Mouse (Mus musculus) midbrain, embryonic 11.5 days (tissue): ENCODE data around the gene 4930564D02Rik. TPM values are rescaled to one million over a fixed set of nuclear protein-coding genes. Genes with fewer than 3 reads are reported as not detected.

Experiments used
- ATAC-seq: fragments of 200-750 bp; cut with Nextera tagmentation; 2 replicates; pipeline ENCODE4 v1.8.0; 2017; ENCODE audit warnings: moderate TSS enrichment, moderate library complexity; ENCODE audit not compliant: low FRiP score
- DNase-seq: peaks from one replicate; pipeline ENCODE4 v3.0.0; 2015; ENCODE audit warnings: low spot score; ENCODE audit errors: missing footprints
- H3K27ac ChIP-seq: fragments of 300-500 bp; sonication (generic); 2 replicates; pipeline ENCODE4 v1.5.1; 2014; ENCODE audit warnings: low read depth, low read length
- H3K27me3 ChIP-seq: fragments of 300-500 bp; sonication (generic); 2 replicates; pipeline ENCODE4 v1.6.1; 2014; ENCODE audit warnings: mild to moderate bottlenecking, low read length, moderate library complexity, mixed read lengths; ENCODE audit not compliant: control insufficient read depth, insufficient read depth
- H3K36me3 ChIP-seq: fragments of 300-500 bp; sonication (generic); 2 replicates; pipeline ENCODE4 v1.6.1; 2014; ENCODE audit warnings: mild to moderate bottlenecking, low read length, moderate library complexity, mixed read lengths; ENCODE audit not compliant: control insufficient read depth, insufficient read depth
- H3K4me1 ChIP-seq: fragments of 300-500 bp; sonication (generic); 2 replicates; pipeline ENCODE4 v1.6.1; 2014; ENCODE audit warnings: low read length; ENCODE audit not compliant: control insufficient read depth, insufficient read depth
- H3K4me2 ChIP-seq: fragments of 300-500 bp; sonication (generic); 2 replicates; pipeline ENCODE4 v1.6.1; 2014; ENCODE audit warnings: mild to moderate bottlenecking, moderate library complexity
- H3K4me3 ChIP-seq: fragments of 300-500 bp; sonication (generic); 2 replicates; pipeline ENCODE4 v1.5.1; 2014; ENCODE audit warnings: low read depth, low read length
- H3K9ac ChIP-seq: fragments of 300-500 bp; sonication (generic); 2 replicates; pipeline ENCODE4 v1.6.1; 2014; ENCODE audit warnings: low read length
- H3K9me3 ChIP-seq: fragments of 300-500 bp; sonication (generic); 2 replicates; pipeline ENCODE4 v1.6.1; 2016; ENCODE audit warnings: low read length; ENCODE audit not compliant: control insufficient read depth
- WGBS: fragments of 180-500 bp; shearing (Covaris S2); extraction: QIAGEN DNeasy Blood & Tissue Kit; methylation state at CpG from one replicate; pipeline ENCODE4 v1.1.7; 2014; 5-methylcytosine and 5-hydroxymethylcytosine counted together
- polyA plus RNA-seq: library from polyadenylated mRNA; unstranded; fragments of >200 nt; fragmentation: Nextera tagmentation; extraction: Ambion mirVana; gene quantifications from 2 replicates; pipeline ENCODE4 v1.2.1, GENCODE M21; 2014

The 4930564D02Rik gene
- polyA plus RNA-seq, 1 experiment from 2014 or later = not detected

DNA sequence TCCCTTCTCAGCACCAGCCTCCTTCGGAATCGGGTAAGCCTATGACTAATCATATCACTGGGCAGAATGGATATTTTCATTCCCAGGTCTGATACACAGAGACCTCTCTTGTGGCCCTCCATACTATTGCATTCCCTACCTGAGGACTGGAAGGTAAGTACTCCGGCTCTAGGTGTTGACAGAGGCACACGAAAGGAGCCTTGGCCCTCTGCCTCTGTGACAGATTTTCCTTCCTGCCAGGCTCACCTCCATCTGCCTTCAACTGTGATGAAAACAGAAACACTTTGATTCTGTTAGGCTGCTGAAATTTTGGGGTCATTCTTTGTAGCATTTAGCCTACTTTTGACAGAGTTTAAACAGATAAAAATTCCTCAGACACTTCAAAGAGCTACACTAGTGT, 47.2 kb downstream of the 4930564D02Rik start:
- Histone ChIP-seq H3K4me3 (no peak overlapping the region), H3K4me1 (no peaks in the 10 kb centered on the region), H3K27me3 (no peaks in the 10 kb centered on the region), H3K9ac (no peak overlapping the region), H3K9me3 (no peaks in the 10 kb centered on the region), H3K36me3 (no peaks in the 10 kb centered on the region), H3K27ac (no peak overlapping the region), H3K4me2 (no peak overlapping the region)
- ATAC-seq (no peak), DNase-seq (no peak)
- 90% methylated on average over 4 of the region's 4 CpGs for WGBS

DNA sequence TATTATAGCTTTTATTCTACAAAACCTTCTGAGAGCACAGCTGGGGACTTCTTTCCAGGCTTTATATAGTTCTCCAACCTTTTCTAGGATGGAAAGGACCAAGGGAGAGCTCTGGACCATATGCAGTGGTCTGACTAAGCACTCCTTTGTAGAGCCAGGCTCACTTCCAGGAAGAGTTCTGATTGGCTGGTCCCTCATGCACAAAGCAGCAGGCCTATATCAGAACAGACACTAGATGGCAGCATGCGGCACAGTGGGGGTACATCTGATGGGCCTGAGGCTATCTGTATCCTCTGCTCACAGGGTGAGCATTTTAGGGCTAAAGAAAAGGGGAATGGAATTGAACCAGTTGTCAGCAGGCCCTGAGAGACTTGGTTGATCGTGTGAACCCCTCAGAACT, 47.6 kb downstream of the 4930564D02Rik start:
- Histone ChIP-seq H3K4me1 (no peaks in the 10 kb centered on the region), H3K9ac (no peak overlapping the region), H3K4me2 (no peak overlapping the region), H3K9me3 (no peaks in the 10 kb centered on the region), H3K36me3 (no peaks in the 10 kb centered on the region), H3K4me3 (no peak overlapping the region), H3K27ac (no peak overlapping the region), H3K27me3 (no peaks in the 10 kb centered on the region)
- ATAC-seq (peak; percentile 66; the same call in 1 of the 2 replicates), DNase-seq (peak; percentile 91)
- WGBS = 24% methylated on average over 2 of the region's 2 CpGs

DNA sequence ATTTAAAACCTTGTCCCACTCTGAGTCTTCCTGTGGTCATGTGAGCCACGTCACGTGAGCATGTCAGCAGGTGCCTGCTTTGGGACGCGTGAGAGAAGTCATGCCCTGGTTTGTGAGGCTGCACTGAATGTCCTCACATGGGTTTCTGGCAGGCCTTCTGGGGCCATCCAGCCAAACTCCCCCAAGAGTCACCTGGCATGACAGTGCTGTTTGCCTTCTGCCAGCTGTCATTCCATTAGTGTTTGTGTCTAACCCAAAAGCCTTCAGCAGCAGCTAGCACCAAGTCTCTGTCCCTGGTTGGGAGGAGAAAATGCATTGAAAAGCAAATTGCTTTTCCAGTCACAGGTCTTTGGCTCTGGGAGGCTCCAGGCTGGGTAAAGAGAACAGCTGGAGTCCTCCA, 50.0 kb downstream of the 4930564D02Rik start:
- no peak overlapping the region for H3K4me3 ChIP-seq
- no peaks in the 10 kb centered on the region for H3K36me3 ChIP-seq
- H3K9ac ChIP-seq = no peak overlapping the region
- no peak overlapping the region for H3K27ac ChIP-seq
- DNase-seq (no peak), ATAC-seq (no peak)
- 85% methylated on average over 4 of the region's 4 CpGs for WGBS
- H3K9me3 ChIP-seq = no peaks in the 10 kb centered on the region
- H3K27me3 ChIP-seq = no peaks in the 10 kb centered on the region
- H3K4me1 ChIP-seq = no peaks in the 10 kb centered on the region
- H3K4me2 ChIP-seq = no peak overlapping the region

DNA sequence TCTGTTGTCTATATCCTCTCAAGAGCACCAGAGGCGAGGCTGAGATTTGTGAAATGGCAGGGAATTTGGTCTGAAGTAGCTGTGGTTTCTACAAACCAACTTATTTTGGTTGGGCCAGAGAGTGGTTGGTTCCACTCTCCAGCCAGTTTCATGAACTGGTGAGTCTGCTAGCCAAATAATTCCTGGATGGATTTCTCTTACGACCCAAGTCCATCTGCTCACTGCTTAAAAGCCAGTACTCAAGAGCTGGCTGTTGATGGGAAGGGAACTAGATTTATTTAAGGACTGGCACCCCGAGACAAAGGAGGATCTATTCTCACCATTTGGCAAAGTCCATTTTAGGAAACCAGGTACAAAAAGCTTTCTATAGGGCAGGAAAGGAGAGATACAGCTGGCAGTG, 57.1 kb downstream of the 4930564D02Rik start:
- Histone ChIP-seq H3K4me1 (0 out of 2 replicates have a peak, but pooled peaks cover 2% of the 10 kb centered on the region), H3K36me3 (no peaks in the 10 kb centered on the region), H3K9me3 (no peaks in the 10 kb centered on the region), H3K4me2 (no peak overlapping the region), H3K27me3 (no peaks in the 10 kb centered on the region), H3K9ac (no peak overlapping the region), H3K27ac (no peak overlapping the region), H3K4me3 (no peak overlapping the region)
- ATAC-seq = no peak
- DNase-seq = no peak
- 80% methylated on average over 3 of the region's 3 CpGs for WGBS

DNA sequence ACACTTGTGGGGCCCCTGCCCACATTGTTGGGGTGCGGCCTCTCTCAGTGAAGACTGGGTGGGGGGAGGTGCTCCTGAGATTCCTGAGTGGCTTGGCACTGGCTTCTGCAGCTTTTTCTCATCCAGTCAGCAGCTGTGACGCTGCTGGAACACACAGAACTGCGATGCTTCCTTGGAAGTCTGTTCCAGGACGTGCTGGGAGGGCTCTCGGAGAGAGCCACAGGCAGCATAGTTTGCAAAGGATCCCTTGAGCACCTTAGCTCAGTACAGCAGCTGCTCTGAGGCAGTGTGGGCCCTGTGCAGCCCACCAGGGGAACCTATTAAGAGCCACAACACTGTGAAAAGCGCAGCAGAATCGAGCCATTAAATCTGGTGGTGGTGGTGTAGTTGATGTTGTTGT, 61.2 kb downstream of the 4930564D02Rik start:
- H3K9me3 ChIP-seq = no peaks in the 10 kb centered on the region
- H3K36me3 ChIP-seq = no peaks in the 10 kb centered on the region
- no peak overlapping the region for H3K4me3 ChIP-seq
- no peak overlapping the region for H3K9ac ChIP-seq
- 0 out of 2 replicates have a peak, but pooled peaks cover 2% of the 10 kb centered on the region for H3K4me1 ChIP-seq
- H3K4me2 ChIP-seq = no peak overlapping the region
- DNase-seq (no peak), ATAC-seq (no peak)
- no peaks in the 10 kb centered on the region for H3K27me3 ChIP-seq
- 64% methylated on average over 7 of the region's 7 CpGs for WGBS
- H3K27ac ChIP-seq = no peak overlapping the region

Other genes starting within 250 kb of the 4930564D02Rik start
- gene Mov10, start 248.3 kb upstream of the 4930564D02Rik start, polyA plus RNA-seq = 9.5 and 9.9 TPM in 2 replicates
- gene St7l, start 202.8 kb upstream of the 4930564D02Rik start, polyA plus RNA-seq = 36.3 and 40.3 TPM in 2 replicates
- gene Capza1, start 202.3 kb upstream of the 4930564D02Rik start, polyA plus RNA-seq = 268 and 275 TPM in 2 replicates
- 1.2 TPM in 2 replicates for gene Wnt2b, start 104.9 kb upstream of the 4930564D02Rik start, polyA plus RNA-seq
- 47.4 and 51.4 TPM in 2 replicates for gene Cttnbp2nl, start 13.7 kb upstream of the 4930564D02Rik start, polyA plus RNA-seq